Mouse (Mus musculus) common myeloid progenitor, adult 5-6 weeks (primary cell): ENCODE data around the gene Tmigd3. TPM values are rescaled to one million over a fixed set of nuclear protein-coding genes. Genes with fewer than 3 reads are reported as not detected.

Experiments
- total RNA-seq: library from RNA; stranded (forward); fragments of 200-1000, 187-1606 nt; gene quantifications from 2 replicates; pipeline ENCODE4 v1.2.3, GENCODE M21; 2017

Tmigd3 gene
- total RNA-seq, 1 experiment from 2014 or later, result not detected

Other genes with a start within 250 kb of the Tmigd3 start
- 42.8 and 61.7 TPM in 2 replicates for gene Ddx20, start 183.3 kb upstream of the Tmigd3 start, total RNA-seq
- gene Inka2, start 166.3 kb upstream of the Tmigd3 start, total RNA-seq, result 0.55 TPM in 1 of 2 replicates, not detected in the other
- 134 and 136 TPM in 2 replicates for gene Rap1a, start 69.6 kb upstream of the Tmigd3 start, total RNA-seq
- 0.32 and 1.5 TPM in 2 replicates for gene Adora3, start within 50 bp of the Tmigd3 start, total RNA-seq
- gene I830077J02Rik, start 61.8 kb downstream of the Tmigd3 start, total RNA-seq, result 10.0 and 15.6 TPM in 2 replicates
- gene Wdr77, start 88.5 kb downstream of the Tmigd3 start, total RNA-seq, result 37.1 and 50.5 TPM in 2 replicates
- 452 and 491 TPM in 2 replicates for gene Atp5f1, start 89.2 kb downstream of the Tmigd3 start, total RNA-seq
- gene Ovgp1, start 102.8 kb downstream of the Tmigd3 start, total RNA-seq, result 2.1 and 2.7 TPM in 2 replicates
- not detected in 2 replicates for gene Pifo, start 143.7 kb downstream of the Tmigd3 start, total RNA-seq
- not detected in 2 replicates for gene Chil5, start 161.9 kb downstream of the Tmigd3 start, total RNA-seq
- gene Chia1, start 242.3 kb downstream of the Tmigd3 start, total RNA-seq, result not detected in 2 replicates